Mouse (Mus musculus) right cerebral cortex, postnatal 36 days (tissue): ENCODE measurements at regions not wholly inside any gene's neighbourhood (a gene's known extent, or its start where the extent isn't known, plus 50 kb on each side); places are given as distances from the start of the nearest gene placed in this dataset.

Experiments
- DNase-seq, 2 experiments: peaks; one replicate each; pipeline ENCODE4 v3.0.0; 2022; ENCODE audit warnings: low spot score in 2 of 2, mixed read lengths in 1 of 2

- no peak for DNase-seq
Measured at GRCm38 (mm10) chr2:30743976-30744620, 59.4 kb downstream of the 1700001O22Rik start.

- DNase-seq, result no peak
Measured at GRCm38 (mm10) chr2:30743265-30743846, 60.1 kb downstream of the 1700001O22Rik start.

GRCm38 (mm10) chr2:30741450-30741849, 62.0 kb downstream of the 1700001O22Rik start:
- no peak for DNase-seq

- DNase-seq, result no peak
Measured at GRCm38 (mm10) chr2:30737759-30738158, 65.7 kb downstream of the 1700001O22Rik start.

- no peak for DNase-seq
Measured at GRCm38 (mm10) chr2:30736705-30737104, 66.8 kb downstream of the 1700001O22Rik start.

- no peak for DNase-seq
Measured at GRCm38 (mm10) chr2:30736236-30736635, 67.2 kb downstream of the 1700001O22Rik start.

GRCm38 (mm10) chr2:30733853-30734252, 69.6 kb downstream of the 1700001O22Rik start:
- no peak for DNase-seq

GRCm38 (mm10) chr2:30731832-30732231, 71.6 kb downstream of the 1700001O22Rik start:
- DNase-seq, result no peak

GRCm38 (mm10) chr2:30727948-30728347, 75.5 kb downstream of the 1700001O22Rik start:
- DNase-seq, result no peak

- no peak for DNase-seq
Measured at GRCm38 (mm10) chr2:30725601-30726489, 77.6 kb downstream of the 1700001O22Rik start.

- DNase-seq, result no peak
Measured at GRCm38 (mm10) chr2:30725186-30725585, 78.3 kb downstream of the 1700001O22Rik start.

GRCm38 (mm10) chr2:30724521-30724920, 78.9 kb downstream of the 1700001O22Rik start:
- no peak for DNase-seq

GRCm38 (mm10) chr2:30723059-30723587, 80.3 kb downstream of the 1700001O22Rik start:
- no peak for DNase-seq

- no peak for DNase-seq
Measured at GRCm38 (mm10) chr2:30722263-30723050, 81.0 kb downstream of the 1700001O22Rik start.

- DNase-seq, result peak in 1 of 2 experiments; percentile 70
Measured at GRCm38 (mm10) chr2:30721473-30722262, 81.8 kb downstream of the 1700001O22Rik start.

- no peak for DNase-seq
Measured at GRCm38 (mm10) chr2:30721048-30721461, 82.4 kb downstream of the 1700001O22Rik start.

GRCm38 (mm10) chr2:30720291-30720690, 83.2 kb downstream of the 1700001O22Rik start:
- no peak for DNase-seq

GRCm38 (mm10) chr2:30719611-30720290, 83.7 kb downstream of the 1700001O22Rik start:
- DNase-seq, result no peak

- peak; percentile 82 to 84 for DNase-seq
Measured at GRCm38 (mm10) chr2:30718741-30719381, 84.6 kb downstream of the 1700001O22Rik start.

GRCm38 (mm10) chr2:30718329-30718675, 85.2 kb downstream of the 1700001O22Rik start:
- DNase-seq, result peak; percentile 86 to 93
